Mouse (Mus musculus): ENCODE results near the gene Mboat2.

Mboat2 gene

DNA sequence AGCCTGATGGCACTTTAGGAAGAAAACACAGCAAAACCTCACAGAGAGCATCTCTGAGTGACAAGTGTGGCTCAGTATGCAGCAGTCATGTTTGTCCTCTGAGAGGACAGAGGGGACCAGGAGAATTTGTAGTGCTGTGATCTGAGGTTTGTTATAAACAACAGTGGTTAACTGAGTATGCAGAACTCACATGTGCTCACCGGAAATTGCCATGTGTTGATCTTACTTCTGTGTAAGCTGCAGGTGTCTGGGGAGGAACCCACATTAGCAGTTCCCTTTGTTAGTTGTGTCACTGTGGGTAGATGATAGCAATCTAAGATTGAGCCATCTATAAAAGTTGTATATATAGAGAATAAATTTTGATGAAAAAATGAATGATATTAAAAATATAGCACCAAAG is 179.7 kb downstream of the Mboat2 start:
- peak; percentile 31 for DNase-seq (ENCODE audit: low read depth, low spot score)

- DNase-seq (ENCODE audit: low read depth, low spot score), result no peak
Measured at GRCm38 (mm10) chr12:25011733-25012367, 181.2 kb downstream of the Mboat2 start.

GRCm38 (mm10) chr12:25012555-25013540 is 182.2 kb downstream of the Mboat2 start:
- peak; percentile 42 for DNase-seq (ENCODE audit: low read depth, low spot score)
